Mouse (Mus musculus): ENCODE measurements around the gene Milr1.
"Not testable (repeated sequence)": the region's sequence is repeated elsewhere in the genome, so short reads cannot be mapped to it uniquely, and the experiment has no call there.

The Milr1 gene

DNA sequence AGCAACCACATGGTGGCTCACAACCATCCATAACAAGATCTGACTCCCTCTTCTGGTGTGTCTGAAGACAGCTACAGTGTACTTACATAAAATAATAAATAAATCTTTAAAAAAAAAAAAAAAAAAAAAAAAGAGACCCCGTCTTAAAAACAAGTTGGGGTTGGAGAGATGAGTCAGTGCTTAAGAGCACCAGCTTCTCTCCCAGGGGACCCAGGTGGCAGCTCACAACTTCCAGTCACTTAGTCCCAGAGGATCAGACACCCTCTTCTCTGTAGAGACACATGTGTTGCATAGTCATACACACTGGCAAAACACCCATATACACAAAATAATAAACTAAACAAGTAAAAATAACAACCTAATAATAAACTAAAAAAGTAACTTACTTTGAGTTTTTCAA is 56.4 kb downstream of the Milr1 start:
- in situ Hi-C loops (cut with MseI, MboI), result not testable (repeated sequence)

DNA sequence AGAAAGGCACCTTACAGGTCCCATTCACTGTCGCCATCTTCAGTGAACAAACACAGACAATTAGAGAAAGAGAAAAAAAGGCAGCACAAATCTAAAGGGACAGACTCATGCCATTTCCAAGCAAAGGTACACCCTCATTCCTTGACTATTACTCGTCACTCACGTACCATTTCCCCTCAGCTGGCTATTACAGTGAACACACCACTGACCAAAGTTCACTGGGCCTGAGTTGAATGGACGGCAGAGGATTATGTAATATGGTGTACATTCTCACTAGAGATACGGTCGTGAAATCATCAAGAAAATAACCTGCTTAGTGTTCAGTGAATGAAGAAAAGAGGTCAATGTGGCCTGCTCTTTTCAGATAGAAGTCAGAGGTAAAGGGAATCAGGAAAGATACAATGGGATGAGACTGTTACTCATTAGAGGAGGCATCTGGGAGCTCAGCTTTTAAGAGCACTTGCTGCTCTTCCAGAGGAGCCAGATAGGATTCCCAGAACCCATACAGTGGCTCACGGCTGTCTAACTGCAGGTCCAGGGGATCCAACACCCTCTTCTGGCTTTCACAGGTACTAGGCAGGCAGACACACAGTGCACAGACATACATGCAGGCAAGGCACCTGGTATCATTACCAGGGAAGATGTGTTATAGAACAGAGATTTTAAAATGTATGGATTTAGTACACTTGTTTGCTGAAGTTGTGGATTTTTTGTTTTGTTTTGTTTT is 61.5 kb downstream of the Milr1 start:
- in situ Hi-C loops (cut with MseI, MboI), result no loop called here

DNA sequence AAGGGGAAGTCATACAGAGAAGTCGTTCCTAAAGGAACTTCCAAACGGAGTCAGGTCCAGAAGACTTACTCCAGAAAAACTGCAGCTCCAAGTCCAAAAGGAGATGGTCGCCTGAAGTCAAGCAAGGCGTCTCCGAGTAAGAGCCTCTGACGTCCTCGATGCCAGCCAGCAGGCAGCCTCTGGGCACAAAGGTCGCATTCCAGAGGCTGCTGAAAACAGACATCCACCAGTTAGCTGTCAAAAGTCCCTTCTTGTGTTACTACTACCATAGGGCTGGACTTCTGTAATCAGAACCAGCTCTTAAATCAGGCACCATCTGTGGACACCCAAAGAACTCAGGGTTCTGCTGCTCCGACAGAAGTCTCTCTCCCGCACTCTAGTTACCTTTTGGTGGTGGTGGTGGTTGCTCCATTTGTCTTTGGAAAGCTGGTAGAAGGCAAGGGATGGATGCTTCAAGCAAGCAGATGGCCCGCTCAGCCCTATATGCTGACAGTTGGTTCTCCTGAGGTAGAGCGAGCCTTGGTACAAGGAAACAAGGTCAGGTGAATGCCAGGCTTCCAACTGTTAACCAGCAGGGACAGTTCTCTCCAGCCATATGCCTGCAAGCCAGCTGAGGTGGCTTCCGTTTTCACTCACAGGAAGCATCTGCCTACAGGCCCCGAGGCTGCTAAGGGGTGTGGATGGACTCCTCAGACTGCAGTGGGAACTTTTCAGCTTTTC is 63.7 kb downstream of the Milr1 start:
- in situ Hi-C loops (cut with MseI, MboI), result no loop called here

DNA sequence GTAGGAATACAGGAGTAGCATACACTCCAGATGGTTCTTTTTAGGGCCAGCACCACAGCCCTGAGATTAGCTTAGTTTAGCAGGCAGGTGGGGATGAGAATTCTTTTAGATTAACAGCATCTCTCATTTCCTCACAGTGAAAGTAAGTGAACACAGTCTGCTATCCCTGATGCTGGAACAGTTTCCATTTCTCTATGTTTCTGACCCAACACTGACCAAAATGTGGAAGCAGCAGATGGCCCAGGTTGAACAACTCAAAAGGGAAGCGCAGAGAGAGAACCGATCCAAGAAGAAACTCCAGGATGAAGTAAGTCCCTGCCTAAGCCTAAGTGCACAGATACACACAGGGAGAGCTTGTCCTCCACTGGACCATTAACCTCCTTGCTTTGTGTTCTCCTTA is 64.3 kb downstream of the Milr1 start:
- in situ Hi-C loops (cut with MseI, MboI), result no loop called here

DNA sequence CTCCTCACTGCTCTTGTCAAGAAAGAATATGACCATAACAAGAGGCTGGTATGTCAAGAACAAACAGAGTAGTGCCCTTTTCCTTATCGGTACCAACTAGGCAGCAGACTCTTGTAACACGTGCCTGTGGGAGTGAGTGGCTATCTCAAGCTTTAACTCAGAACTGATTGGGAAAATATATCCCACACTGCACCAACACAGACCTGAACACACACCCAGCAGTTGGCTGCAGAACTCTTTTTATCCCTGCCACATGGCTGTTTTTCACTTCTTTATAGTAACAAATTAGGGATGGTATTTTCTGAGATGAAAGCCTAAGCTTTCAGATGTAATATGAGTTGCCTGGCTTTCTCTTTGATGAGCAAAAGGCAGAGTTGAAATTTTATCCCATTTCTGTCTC is 64.7 kb downstream of the Milr1 start:
- in situ Hi-C loops (cut with MseI, MboI), result no loop called here

DNA sequence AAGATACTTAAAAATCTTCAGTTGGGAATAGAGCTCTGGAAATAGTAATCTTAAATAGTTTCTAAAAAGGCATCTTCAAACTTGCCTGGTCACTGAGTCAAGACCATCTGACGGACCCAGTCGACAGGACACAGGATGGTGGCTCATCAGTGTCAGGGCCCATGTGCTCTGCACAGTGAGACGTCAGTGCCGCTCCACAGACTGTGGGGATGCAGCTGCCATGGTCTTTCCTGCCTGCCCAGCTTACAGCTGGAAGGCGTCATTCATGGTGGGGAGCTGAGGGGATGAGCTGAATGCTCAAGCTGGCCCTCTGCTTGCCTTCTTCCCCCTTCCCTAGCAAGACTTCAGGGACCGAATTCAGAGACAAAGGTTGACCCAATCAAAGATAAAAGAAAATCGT is 65.3 kb downstream of the Milr1 start:
- in situ Hi-C loops (cut with MseI, MboI), result no loop called here

DNA sequence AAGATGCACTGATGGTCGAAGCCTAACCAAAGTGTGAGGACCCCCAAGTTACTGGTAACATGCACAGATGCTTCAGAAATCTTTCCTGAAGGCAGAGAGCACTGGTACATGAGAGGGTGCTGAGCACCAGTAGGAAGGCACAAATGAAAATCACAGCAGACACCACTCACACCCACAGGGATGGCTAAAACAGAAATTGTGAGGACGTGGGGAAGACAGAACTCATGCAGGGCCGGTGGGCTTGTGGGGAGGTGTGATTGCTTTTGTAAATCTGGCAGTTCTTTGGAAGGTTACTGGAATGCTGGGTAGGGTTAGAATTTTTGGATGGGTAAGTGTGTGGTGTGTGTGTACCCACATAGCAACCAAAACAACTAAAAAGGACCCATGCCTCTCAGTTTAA is 66.1 kb downstream of the Milr1 start:
- in situ Hi-C loops (cut with MseI, MboI), result no loop called here

DNA sequence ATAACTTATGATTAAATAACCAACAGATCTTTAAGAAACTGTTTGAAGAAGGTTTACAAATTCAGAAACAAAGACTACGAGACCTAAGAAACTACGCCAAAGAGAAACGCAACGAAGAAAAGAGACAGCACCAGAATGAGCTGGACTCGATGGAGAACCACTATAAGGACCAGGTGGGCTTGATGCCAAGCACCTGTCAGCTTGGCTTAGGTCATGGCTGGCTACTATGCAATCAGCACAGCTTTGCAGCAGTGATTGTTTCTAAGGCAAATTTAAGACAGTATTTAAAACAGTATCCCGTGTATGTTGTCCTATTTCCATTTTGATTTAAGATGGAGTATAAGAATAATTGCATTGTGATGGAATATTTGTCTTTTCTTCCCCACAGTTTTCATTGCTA is 66.8 kb downstream of the Milr1 start:
- in situ Hi-C loops (cut with MseI, MboI), result no loop called here

DNA sequence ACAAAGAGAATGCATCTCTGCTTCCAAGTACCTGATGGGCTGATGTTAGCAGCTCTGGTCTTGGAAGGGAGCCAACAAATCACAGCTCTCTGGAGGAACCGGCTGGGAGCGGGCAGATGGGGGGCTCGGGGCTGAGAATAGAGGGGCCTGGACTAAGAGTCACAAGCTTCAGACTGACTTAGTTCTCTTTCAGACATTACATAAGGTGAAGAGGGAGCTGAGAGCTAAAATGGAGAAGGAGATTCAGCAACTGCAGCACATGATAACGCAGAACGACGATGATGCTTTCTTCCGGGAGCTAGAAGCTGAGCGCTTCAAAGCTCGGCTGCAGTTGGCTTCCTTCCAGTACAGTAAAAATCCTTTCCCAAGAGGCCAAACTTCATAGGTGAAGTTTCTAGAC is 67.3 kb downstream of the Milr1 start:
- in situ Hi-C loops (cut with MseI, MboI), result no loop called here

Measured in mouse trophoblast stem cell (cell line).